Mouse (Mus musculus) heart, embryonic 16.5 days (tissue): ENCODE measurements at regions not wholly inside any gene's neighbourhood (a gene's known extent, or its start where the extent isn't known, plus 50 kb on each side); places are given as distances from the start of the nearest gene placed in this dataset.

Source experiments
- ATAC-seq: fragments of 200-750 bp; cut with Nextera tagmentation; replicated peaks from 2 replicates; pipeline ENCODE4 v1.8.0; 2017; ENCODE audit warnings: moderate number of reproducible peaks; ENCODE audit not compliant: insufficient read depth, low FRiP score; ENCODE audit errors: extremely low read depth
- H3K27ac ChIP-seq: fragments of 300-500 bp; sonication (generic); 2 replicates; pipeline ENCODE4 v1.5.1; 2014; ENCODE audit warnings: mild to moderate bottlenecking, low read length, control low read depth, moderate library complexity
- H3K27me3 ChIP-seq: fragments of 300-500 bp; sonication (generic); 2 replicates; pipeline ENCODE4 v1.6.1; 2014; ENCODE audit warnings: low read length, mixed read lengths; ENCODE audit not compliant: control insufficient read depth, insufficient read depth
- H3K36me3 ChIP-seq: fragments of 300-500 bp; sonication (generic); 2 replicates; pipeline ENCODE4 v1.6.1; 2014; ENCODE audit not compliant: control insufficient read depth, insufficient read depth
- H3K4me1 ChIP-seq: fragments of 300-500 bp; sonication (generic); 2 replicates; pipeline ENCODE4 v1.6.1; 2014; ENCODE audit warnings: low read length, mixed read lengths; ENCODE audit not compliant: control insufficient read depth, insufficient read depth
- H3K4me2 ChIP-seq: fragments of 300-500 bp; sonication (generic); 2 replicates; pipeline ENCODE4 v1.6.1; 2014; ENCODE audit warnings: low read depth, mild to moderate bottlenecking, control low read depth, low read length
- H3K4me3 ChIP-seq: fragments of 300-500 bp; sonication (generic); 2 replicates; pipeline ENCODE4 v1.5.1; 2014; ENCODE audit warnings: mild to moderate bottlenecking, control low read depth, low read length
- H3K9ac ChIP-seq: fragments of 300-500 bp; sonication (generic); 2 replicates; pipeline ENCODE4 v1.6.1; 2014; ENCODE audit warnings: low read length, control low read depth
- H3K9me3 ChIP-seq: fragments of 300-500 bp; sonication (generic); replicated peaks from 2 replicates; pipeline ENCODE4 v1.6.1; 2016; ENCODE audit warnings: low read length; ENCODE audit not compliant: control insufficient read depth
- WGBS: fragments of 180-500 bp; shearing (Covaris S2); extraction: QIAGEN DNeasy Blood & Tissue Kit; methylation state at CpG from one replicate; pipeline ENCODE4 v1.1.7; 2014; 5-methylcytosine and 5-hydroxymethylcytosine counted together

DNA sequence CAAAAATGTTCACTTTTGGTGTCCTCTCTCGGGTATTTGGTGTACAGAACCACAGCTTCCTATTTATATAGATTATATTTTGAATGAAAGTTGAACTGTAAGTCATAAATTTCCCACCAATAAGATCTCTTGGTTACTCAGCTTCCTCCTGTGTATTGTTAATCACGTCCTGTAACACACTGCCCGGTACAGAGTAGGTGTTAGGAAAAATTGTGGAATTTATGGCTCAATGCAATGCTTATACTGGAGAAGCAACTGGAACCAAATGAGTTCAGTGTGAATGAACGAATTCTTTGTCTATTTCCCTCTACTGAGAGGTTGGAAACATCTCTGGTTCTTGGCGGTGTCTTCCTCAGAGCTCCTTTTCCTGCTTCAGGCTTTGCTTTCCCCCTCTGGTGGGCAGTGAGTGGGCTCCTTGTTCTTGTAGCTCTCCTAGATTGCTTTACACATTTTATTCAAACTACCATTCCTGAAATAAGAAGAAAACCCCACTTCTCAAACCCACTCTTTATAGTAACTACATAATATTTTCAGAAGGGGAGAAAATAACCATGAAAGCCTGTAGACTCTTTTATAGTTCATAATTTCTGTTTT lies 264.4 kb downstream of the D3Ertd751e start:
- no peak overlapping the region for H3K27ac ChIP-seq
- no peaks in the 10 kb centered on the region for H3K36me3 ChIP-seq
- no peak for ATAC-seq
- H3K4me2 ChIP-seq: no peak overlapping the region
- no peaks in the 10 kb centered on the region for H3K27me3 ChIP-seq
- WGBS: 66% methylated on average over 5 of the region's 5 CpGs
- H3K4me3 ChIP-seq: no peak overlapping the region
- no peaks in the 10 kb centered on the region for H3K9me3 ChIP-seq
- no peaks in the 10 kb centered on the region for H3K4me1 ChIP-seq
- no peak overlapping the region for H3K9ac ChIP-seq

DNA sequence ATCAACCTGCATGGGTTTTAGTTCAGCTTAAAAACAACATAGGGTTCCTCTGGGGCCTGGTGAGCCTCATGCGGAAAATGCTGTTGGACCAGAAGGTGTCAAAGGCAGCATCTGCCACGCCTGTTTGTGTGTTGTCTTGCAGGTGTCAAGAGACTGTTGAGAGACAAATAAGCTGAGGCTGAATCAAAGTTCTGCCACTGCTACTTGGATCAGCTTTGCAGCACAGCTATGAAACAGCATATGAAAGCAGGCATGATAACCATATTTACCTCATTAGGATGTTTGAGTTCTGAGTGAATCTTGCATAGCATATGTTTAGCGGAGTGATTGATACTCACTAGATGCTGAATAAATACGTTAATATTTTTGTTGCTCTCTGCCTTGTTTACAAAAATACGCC lies 280.8 kb downstream of the D3Ertd751e start:
- no peak overlapping the region for H3K27ac ChIP-seq
- WGBS: 80% methylated on average over 5 of the region's 5 CpGs
- no peak overlapping the region for H3K4me2 ChIP-seq
- H3K9me3 ChIP-seq: no peaks in the 10 kb centered on the region
- no peak for ATAC-seq
- H3K4me1 ChIP-seq: no peaks in the 10 kb centered on the region
- no peak overlapping the region for H3K9ac ChIP-seq
- no peak overlapping the region for H3K4me3 ChIP-seq
- H3K36me3 ChIP-seq: no peaks in the 10 kb centered on the region
- H3K27me3 ChIP-seq: no peaks in the 10 kb centered on the region

DNA sequence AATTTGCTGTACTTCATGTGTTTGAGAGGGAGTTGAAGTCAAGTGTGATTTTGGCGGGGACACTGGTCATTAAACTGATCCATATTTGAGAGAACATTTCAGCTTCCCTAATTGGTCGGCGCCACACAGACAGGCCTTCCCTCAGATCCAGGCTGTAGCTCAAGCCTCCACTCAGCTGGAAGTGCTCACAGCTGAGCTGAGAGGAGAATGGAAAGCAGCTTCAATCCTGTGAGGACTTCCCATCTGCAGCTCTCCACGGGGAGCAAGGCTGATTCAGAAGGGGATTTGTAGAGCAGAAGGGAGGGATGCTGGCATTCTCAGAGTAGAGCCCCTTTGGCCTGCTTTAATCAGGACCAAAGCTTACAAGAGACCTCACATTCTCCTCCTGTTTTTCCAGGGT lies 297.2 kb downstream of the D3Ertd751e start:
- Histone ChIP-seq H3K27ac (no peak overlapping the region), H3K4me2 (no peak overlapping the region), H3K4me1 (no peaks in the 10 kb centered on the region), H3K4me3 (no peak overlapping the region), H3K9me3 (no peaks in the 10 kb centered on the region), H3K36me3 (no peaks in the 10 kb centered on the region), H3K9ac (no peak overlapping the region), H3K27me3 (no peaks in the 10 kb centered on the region)
- ATAC-seq: no peak
- 39% methylated on average over 4 of the region's 4 CpGs for WGBS

DNA sequence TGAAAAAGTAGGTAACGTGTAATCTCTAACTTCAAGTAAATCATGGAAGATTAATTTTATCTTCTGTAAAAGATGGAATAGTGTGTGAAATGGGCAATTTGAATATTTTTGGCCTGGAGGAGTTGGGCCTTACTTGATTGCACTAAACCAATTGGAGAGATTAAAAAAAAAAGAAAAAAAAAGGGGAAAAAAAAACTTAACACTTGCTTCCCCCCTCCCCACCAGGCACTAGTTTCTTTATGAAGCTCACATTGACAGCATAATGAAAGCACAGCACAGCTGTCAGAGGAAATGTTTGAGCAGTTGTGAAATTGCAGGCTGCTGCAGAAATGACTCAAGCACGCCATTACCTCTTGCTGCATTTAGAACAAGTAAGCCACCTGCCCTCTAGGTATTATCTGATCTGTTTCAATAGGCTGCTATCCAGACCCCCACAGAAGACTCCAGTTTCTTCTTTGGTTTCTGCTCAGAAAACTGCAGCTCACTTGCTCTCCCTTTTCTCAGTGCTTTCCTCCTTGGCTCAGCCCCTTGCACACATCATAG lies 297.9 kb downstream of the D3Ertd751e start:
- H3K36me3 ChIP-seq: no peaks in the 10 kb centered on the region
- no peak overlapping the region for H3K27ac ChIP-seq
- no peak overlapping the region for H3K4me3 ChIP-seq
- H3K4me1 ChIP-seq: no peaks in the 10 kb centered on the region
- no peak overlapping the region for H3K9ac ChIP-seq
- ATAC-seq: no peak
- H3K9me3 ChIP-seq: no peaks in the 10 kb centered on the region
- no peak overlapping the region for H3K4me2 ChIP-seq
- 59% methylated on average over 2 of the region's 2 CpGs for WGBS
- H3K27me3 ChIP-seq: no peaks in the 10 kb centered on the region

DNA sequence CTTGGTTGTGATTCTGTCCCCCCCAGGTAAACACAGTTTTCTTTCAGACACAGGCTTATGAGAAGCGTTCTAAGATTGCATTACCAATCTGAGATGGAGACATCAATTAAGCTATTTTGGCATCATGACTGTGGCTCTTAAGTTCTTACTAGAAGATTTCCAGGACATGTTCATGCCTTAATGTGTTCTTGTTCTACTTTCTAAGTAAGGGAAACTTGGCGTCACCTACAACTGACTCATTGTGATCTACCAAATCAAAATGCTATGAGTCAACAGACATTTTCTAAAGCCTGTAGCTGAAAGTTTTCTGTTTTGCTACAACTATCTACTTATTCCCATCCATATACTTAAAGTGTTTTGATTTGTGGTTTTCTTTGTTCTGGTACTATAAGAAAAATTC lies 298.5 kb downstream of the D3Ertd751e start:
- H3K27me3 ChIP-seq: no peaks in the 10 kb centered on the region
- no peak overlapping the region for H3K4me2 ChIP-seq
- no peak overlapping the region for H3K9ac ChIP-seq
- H3K9me3 ChIP-seq: no peaks in the 10 kb centered on the region
- 85% methylated on average over 2 of the region's 2 CpGs for WGBS
- no peaks in the 10 kb centered on the region for H3K4me1 ChIP-seq
- H3K36me3 ChIP-seq: no peaks in the 10 kb centered on the region
- H3K27ac ChIP-seq: no peak overlapping the region
- no peak for ATAC-seq
- no peak overlapping the region for H3K4me3 ChIP-seq

DNA sequence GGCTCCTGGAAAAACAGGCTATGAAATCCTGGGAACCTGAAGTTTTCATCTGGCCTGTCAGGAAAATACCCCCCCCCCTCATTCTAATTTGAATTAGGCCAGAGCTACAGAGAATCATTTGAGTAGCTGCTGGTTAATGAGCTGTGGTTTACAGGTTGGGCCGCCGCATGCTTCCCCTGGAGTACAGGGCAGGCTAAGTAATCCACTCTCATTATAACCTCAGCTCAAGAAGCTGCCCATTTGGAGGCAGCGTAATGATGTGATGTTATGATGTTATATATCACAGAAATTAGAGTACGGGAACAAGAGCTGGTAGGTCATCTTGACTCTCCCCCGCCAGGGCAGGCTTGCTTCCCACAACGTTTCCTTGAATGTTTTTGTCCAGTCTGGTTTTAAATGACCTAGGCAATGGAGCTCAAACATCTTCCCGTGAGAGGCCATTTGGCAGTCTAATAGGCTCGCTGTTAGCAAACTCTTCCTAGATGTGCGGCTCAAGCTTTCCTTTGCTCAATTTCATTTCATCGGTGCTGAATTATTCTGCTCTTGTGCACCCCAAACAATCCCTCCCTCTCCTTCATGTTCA lies 315.0 kb downstream of the D3Ertd751e start:
- Histone ChIP-seq H3K4me3 (no peak overlapping the region), H3K9me3 (no peaks in the 10 kb centered on the region), H3K4me1 (no peaks in the 10 kb centered on the region), H3K27ac (no peak overlapping the region), H3K27me3 (no peaks in the 10 kb centered on the region), H3K36me3 (no peaks in the 10 kb centered on the region), H3K4me2 (no peak overlapping the region), H3K9ac (no peak overlapping the region)
- no peak for ATAC-seq
- 86% methylated on average over 10 of the region's 10 CpGs for WGBS

DNA sequence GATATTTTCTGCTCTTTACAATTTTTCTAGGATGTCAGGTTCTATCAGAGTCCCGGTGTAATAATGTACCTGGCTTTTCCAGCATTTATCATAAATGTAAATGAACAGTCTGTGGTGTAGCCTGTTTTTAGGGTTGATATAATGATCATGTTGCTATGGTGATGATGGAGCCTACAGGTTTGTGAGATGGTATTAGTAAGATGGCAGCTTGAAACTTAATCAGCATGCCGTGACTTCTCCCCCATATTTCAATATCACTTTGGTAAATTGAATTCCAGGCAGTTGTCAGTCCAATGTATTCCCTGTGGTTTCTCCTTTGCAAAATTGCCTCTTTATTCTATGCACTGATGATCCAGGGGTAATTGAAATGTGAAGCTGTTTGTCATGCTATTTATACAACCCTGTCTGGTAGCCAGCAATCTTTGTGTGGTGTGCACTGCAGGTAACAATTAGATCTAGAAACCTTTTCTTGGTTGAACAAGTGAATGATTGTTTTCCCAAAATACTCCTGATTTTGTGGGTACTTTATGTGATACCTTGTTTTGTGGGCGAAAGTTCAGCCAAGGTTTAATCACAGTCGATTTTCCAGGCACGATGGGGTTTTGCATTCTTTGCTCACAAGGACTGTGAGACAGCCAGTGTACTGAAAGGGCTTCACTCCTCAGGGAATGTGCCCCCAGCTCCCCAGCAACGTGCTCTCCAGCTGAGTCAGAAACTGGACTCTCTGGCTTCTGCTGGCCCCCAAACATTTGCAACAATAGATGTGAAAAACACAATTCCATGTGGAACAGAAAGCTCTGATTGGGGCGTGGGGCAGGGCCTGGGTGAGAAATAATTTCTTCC lies 322.9 kb downstream of the D3Ertd751e start:
- H3K36me3 ChIP-seq: no peaks in the 10 kb centered on the region
- no peak overlapping the region for H3K4me3 ChIP-seq
- no peak overlapping the region for H3K27ac ChIP-seq
- H3K9ac ChIP-seq: no peak overlapping the region
- ATAC-seq: no peak
- WGBS: 60% methylated on average over 7 of the region's 7 CpGs
- no peaks in the 10 kb centered on the region for H3K27me3 ChIP-seq
- H3K4me2 ChIP-seq: no peak overlapping the region
- no peaks in the 10 kb centered on the region for H3K9me3 ChIP-seq
- no peaks in the 10 kb centered on the region for H3K4me1 ChIP-seq

DNA sequence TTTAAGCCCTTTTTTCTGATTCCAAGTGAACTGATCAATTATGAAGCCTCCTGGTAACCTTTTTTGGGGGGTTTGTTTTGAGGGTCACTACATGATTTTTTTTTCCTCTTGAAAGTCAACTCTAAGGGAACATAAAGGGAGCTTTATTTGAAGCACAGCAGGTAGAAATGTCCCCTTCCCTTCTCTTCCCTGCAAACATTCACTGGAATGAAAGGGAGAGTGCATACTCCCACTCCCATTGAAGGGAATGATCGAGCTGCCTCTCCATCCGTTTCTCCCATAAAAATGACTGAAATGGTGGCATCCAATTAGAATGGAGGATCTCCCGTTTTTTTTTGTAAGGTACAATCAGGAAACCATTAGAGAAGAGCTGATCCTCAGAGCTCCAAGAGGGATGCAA lies 323.6 kb downstream of the D3Ertd751e start:
- H3K9ac ChIP-seq: no peak overlapping the region
- no peak overlapping the region for H3K4me3 ChIP-seq
- WGBS: 52% methylated on average over 3 of the region's 3 CpGs
- no peak for ATAC-seq
- H3K27ac ChIP-seq: no peak overlapping the region
- H3K27me3 ChIP-seq: no peaks in the 10 kb centered on the region
- H3K36me3 ChIP-seq: no peaks in the 10 kb centered on the region
- no peaks in the 10 kb centered on the region for H3K4me1 ChIP-seq
- H3K9me3 ChIP-seq: no peaks in the 10 kb centered on the region
- H3K4me2 ChIP-seq: no peak overlapping the region

DNA sequence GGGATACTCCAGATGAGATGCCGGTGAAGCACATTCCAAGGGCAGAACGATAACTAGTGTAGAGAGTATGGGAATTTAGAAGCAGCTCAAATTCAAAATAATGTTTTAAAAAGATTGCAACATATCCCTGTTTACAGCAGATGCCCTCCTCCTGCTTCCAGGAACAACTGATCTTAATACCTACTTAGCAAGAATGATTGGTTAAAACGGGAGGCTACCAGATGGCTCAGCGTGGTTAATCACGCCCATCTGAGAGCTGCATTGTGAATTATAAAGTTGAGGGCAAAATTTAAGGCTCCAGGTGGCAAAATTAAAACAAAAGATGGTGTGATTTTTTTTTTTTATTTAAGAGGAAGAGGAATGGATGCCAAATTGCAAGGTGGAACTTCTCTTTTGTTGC lies 324.6 kb downstream of the D3Ertd751e start:
- no peak overlapping the region for H3K27ac ChIP-seq
- H3K4me1 ChIP-seq: no peaks in the 10 kb centered on the region
- ATAC-seq: no peak
- no peak overlapping the region for H3K4me2 ChIP-seq
- H3K27me3 ChIP-seq: no peaks in the 10 kb centered on the region
- WGBS: 80% methylated on average over 5 of the region's 5 CpGs
- H3K4me3 ChIP-seq: no peak overlapping the region
- no peaks in the 10 kb centered on the region for H3K36me3 ChIP-seq
- H3K9me3 ChIP-seq: no peaks in the 10 kb centered on the region
- H3K9ac ChIP-seq: no peak overlapping the region
